Mouse (Mus musculus) G1E (cell line): ENCODE measurements around the gene Cpsf7.

Source experiments
- CTCF ChIP-seq: IDR thresholded peaks from 2 replicates; pipeline ENCODE4 v1.5.1; 2012; ENCODE audit warnings: low read depth, low read length, inconsistent platforms, mixed read lengths
- GATA1 ChIP-seq: IDR thresholded peaks from 2 replicates; pipeline ENCODE4 v1.6.1; 2012; ENCODE audit warnings: borderline replicate concordance, low read length, inconsistent platforms, mixed read lengths
- GATA2 ChIP-seq: IDR thresholded peaks from 2 replicates; pipeline ENCODE4 v1.6.1; 2012; ENCODE audit warnings: low read depth, low read length, inconsistent platforms, borderline replicate concordance
- POLR2AphosphoS5 ChIP-seq: IDR thresholded peaks from 2 replicates; pipeline ENCODE4 v1.6.1; 2012; ENCODE audit warnings: low read depth, low read length, inconsistent platforms; ENCODE audit not compliant: insufficient replicate concordance
- TAL1 ChIP-seq: conservative IDR thresholded peaks from 2 replicates; pipeline ENCODE4 v1.6.1; 2012; ENCODE audit warnings: low read depth, low read length, inconsistent platforms, mixed read lengths

- TF ChIP-seq CTCF (no peak), TAL1 (no peak), GATA1 (no peak), POLR2AphosphoS5 (no peak), GATA2 (no peak)
These were observed 65.2 kb downstream of the Cpsf7 start for GRCm38 (mm10) chr19:10590301-10590700.
